ENCODE assay signal across 7 mouse cellular contexts in the genomic region with DNA sequence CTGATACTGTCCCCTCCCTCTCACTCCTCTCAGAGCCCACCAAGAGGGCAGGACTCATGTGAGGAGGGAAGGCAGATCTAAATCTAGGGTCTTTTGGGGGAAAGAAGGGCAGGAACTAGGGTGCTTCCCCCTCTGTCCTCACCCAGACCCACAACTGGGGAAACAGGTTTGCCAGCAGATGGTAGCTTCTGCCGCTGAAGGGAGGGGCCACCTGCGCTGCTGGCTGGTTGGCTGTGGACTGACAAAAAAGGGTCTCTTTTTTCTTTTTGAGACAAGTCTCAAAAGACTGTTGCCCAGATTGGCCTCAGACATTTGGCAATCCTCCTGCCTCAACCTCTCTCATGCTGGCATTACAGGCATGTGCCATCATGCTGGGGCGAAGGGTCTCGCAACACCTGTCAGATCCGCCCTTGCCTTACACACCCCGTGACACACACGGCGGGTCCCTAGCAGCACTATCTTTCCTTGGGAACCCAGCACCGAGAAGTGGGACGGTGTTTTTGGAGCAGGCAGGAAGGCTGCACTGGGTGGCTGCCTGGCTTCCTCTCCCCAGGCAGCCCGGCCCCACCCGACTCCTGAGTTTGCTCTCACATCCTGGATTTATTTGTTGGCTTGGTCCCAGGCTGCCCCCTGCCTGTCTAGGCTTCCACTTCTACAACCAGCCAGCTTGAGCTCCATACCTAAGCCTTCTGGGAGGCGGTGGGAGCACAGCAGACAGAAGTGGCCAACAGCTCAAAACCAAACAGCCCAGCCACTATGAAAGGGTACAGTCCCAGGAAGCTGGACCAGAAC. TPM values are rescaled to one million over a fixed set of nuclear protein-coding genes. Genes with fewer than 3 reads are reported as not detected.
DNase-seq lines count a peak whose midpoint lies in the region; ATAC-seq and TF ChIP-seq lines count a peak whose summit lies in the region.

No protein-coding gene starts in this region.

- peak; percentile 57 for DNase-seq in CD4-positive helper T cell, adult 2 months (ENCODE audit: low read depth, low spot score)
- peak; percentile 66 to 73 for DNase-seq in heart, adult 2 months
- DNase-seq in lung, postnatal 36 days = peak; percentile 87
- peak; percentile 74 for DNase-seq in thymus, postnatal 14 days

- 0 out of 2 replicates have a peak overlapping the region, but pooled peaks have one; percentile 8 for H3K9ac ChIP-seq in ES-Bruce4 (ENCODE audit: low read depth, poor library complexity, severe bottlenecking)
- peak overlapping the region; percentile 70 for H3K9ac ChIP-seq in heart, adult 2 months (ENCODE audit: low read depth, low read length)
- H3K9ac ChIP-seq in kidney, embryonic 14.5 days (ENCODE audit: low read depth, low read length) = 0 out of 2 replicates have a peak overlapping the region, but pooled peaks have one; percentile 28

- H3K27ac ChIP-seq in ES-Bruce4 (ENCODE audit: insufficient read depth, low read length) = no peak overlapping the region
- H3K27ac ChIP-seq in heart, adult 2 months = peak overlapping the region; percentile 86
- H3K27ac ChIP-seq in kidney, embryonic 14.5 days (ENCODE audit: low read depth, low read length) = no peak overlapping the region

- intact Hi-C loops in heart, adult 2 months (cut with DNase I) = loop anchor here (1.0 to 2.0 kb wide), 2 partner anchors 17 to 57 kb away; no protein-coding TSS in a partner anchor

- peaks cover 3% of the 10 kb centered on the region for H3K4me1 ChIP-seq in ES-Bruce4 (ENCODE audit: control insufficient read depth, insufficient read depth, low read length)
- H3K4me1 ChIP-seq in heart, adult 2 months (ENCODE audit: control insufficient read depth, insufficient read depth, low read length) = peaks cover 7% of the 10 kb centered on the region
- H3K4me1 ChIP-seq in kidney, embryonic 14.5 days (ENCODE audit: control insufficient read depth, insufficient read depth, low read length) = peaks cover 14% of the 10 kb centered on the region

- no peak for TF ChIP-seq POLR2A in ES-Bruce4 (IDR thresholded peaks at IDR 0.05; ENCODE audit: insufficient read depth, low read length)
- TF ChIP-seq POLR2A in heart, adult 2 months (IDR thresholded peaks at IDR 0.05; ENCODE audit: insufficient read depth, low read depth, low read length) = peak; percentile 49; the same call in 1 of the 2 replicates

- no peak for ATAC-seq in kidney, embryonic 14.5 days (ENCODE audit: low FRiP score, low TSS enrichment)
- no peak for ATAC-seq in megakaryocyte-erythroid progenitor cell, adult 5-6 weeks (replicated peaks; ENCODE audit: low FRiP score, low TSS enrichment, poor library complexity, severe bottlenecking)

- no peak for TF ChIP-seq EP300 in ES-Bruce4 (IDR thresholded peaks at IDR 0.05; ENCODE audit: insufficient read depth, low read depth, low read length)
- 0 out of 2 replicates have a peak, but pooled peaks have one; percentile 33 for TF ChIP-seq EP300 in heart, adult 2 months (IDR thresholded peaks at IDR 0.05; ENCODE audit: insufficient read depth, low read depth, low read length)

- H3K27me3 ChIP-seq in ES-Bruce4 (ENCODE audit: control insufficient read depth, insufficient read depth, low read length, poor library complexity, severe bottlenecking) = no peaks in the 10 kb centered on the region
- no peaks in the 10 kb centered on the region for H3K27me3 ChIP-seq in heart, adult 2 months (ENCODE audit: control insufficient read depth, insufficient read depth, low read length)
- H3K27me3 ChIP-seq in kidney, embryonic 14.5 days (ENCODE audit: control insufficient read depth, insufficient read depth, low read length) = peaks cover 14% of the 10 kb centered on the region

- H3K36me3 ChIP-seq in ES-Bruce4 (ENCODE audit: control insufficient read depth, insufficient read depth, low read length, poor library complexity, severe bottlenecking) = no peaks in the 10 kb centered on the region
- no peaks in the 10 kb centered on the region for H3K36me3 ChIP-seq in heart, adult 2 months (ENCODE audit: control insufficient read depth, insufficient read depth, low read length)
- H3K36me3 ChIP-seq in kidney, embryonic 14.5 days (ENCODE audit: control insufficient read depth, insufficient read depth, low read length) = no peaks in the 10 kb centered on the region

- H3K9me3 ChIP-seq in ES-Bruce4 (replicated peaks; ENCODE audit: control insufficient read depth, insufficient read depth, low read length, poor library complexity, severe bottlenecking) = no peaks in the 10 kb centered on the region
- no peaks in the 10 kb centered on the region for H3K9me3 ChIP-seq in kidney, embryonic 14.5 days (ENCODE audit: control insufficient read depth, low read length)

- peak overlapping the region; percentile 95 for H3K4me2 ChIP-seq in kidney, embryonic 14.5 days (replicated peaks; ENCODE audit: low read depth, low read length)

- TF ChIP-seq CTCF in ES-Bruce4 (IDR thresholded peaks at IDR 0.05; ENCODE audit: low read depth, low read length) = peak; percentile 30
- TF ChIP-seq CTCF in heart, adult 2 months (IDR thresholded peaks at IDR 0.05) = peak; percentile 57

- WGBS in heart, adult 2 months = 24% methylated on average over 13 of the region's 13 CpGs
- 29% methylated on average over 13 of the region's 13 CpGs for WGBS in kidney, embryonic 14.5 days

- H3K4me3 ChIP-seq in ES-Bruce4 (ENCODE audit: low read depth, low read length) = peak overlapping the region; percentile 57
- peak overlapping the region; percentile 75 for H3K4me3 ChIP-seq in heart, adult 2 months
- peak overlapping the region; percentile 70; the same call in 1 of the 2 replicates for H3K4me3 ChIP-seq in kidney, embryonic 14.5 days (ENCODE audit: low read length)

- H3K79me2 ChIP-seq in heart, adult 2 months (replicated peaks; ENCODE audit: control insufficient read depth, insufficient read depth, low read length) = no peaks in the 10 kb centered on the region; the same call in 1 of the 2 replicates

RNA-seq across cellular contexts. Expression of a gene that starts 1.8 kb away (rescaled TPM):
- polyA plus RNA-seq in ES-Bruce4 (2011; ENCODE audit: insufficient read depth, insufficient read length, low read depth, missing spikeins) = 10.3 and 11.6 TPM in 2 replicates
- total RNA-seq in heart, adult 2 months (2021) = 1 to 10 TPM; 7.6 to 8.5 TPM
- polyA plus RNA-seq in heart, adult 2 months (2012; rRNA removed) = 18.4 and 18.8 TPM in 2 replicates
- polyA plus RNA-seq in kidney, embryonic 14.5 days (2014; fragmentation: Nextera tagmentation; extraction: Ambion mirVana) = 2.6 and 4.8 TPM in 2 replicates
- total RNA-seq in megakaryocyte-erythroid progenitor cell, adult 5-6 weeks (2014; fragmentation: Nextera tagmentation) = 9.1 and 11.9 TPM in 2 replicates
- total RNA-seq in megakaryocyte-erythroid progenitor cell, adult 5-6 weeks (2017) = 3.7 and 6.8 TPM in 2 replicates

RNA-seq across cellular contexts. Expression of a gene that starts 4.2 kb away (rescaled TPM):
- 33.5 and 40.5 TPM in 2 replicates for polyA plus RNA-seq in ES-Bruce4 (2011; ENCODE audit: insufficient read depth, insufficient read length, low read depth, missing spikeins)
- total RNA-seq in heart, adult 2 months (2021) = 10 to 100 TPM; 54.1 to 66.1 TPM
- 91.3 and 94.8 TPM in 2 replicates for polyA plus RNA-seq in heart, adult 2 months (2012; rRNA removed)
- 160 and 193 TPM in 2 replicates for polyA plus RNA-seq in kidney, embryonic 14.5 days (2014; fragmentation: Nextera tagmentation; extraction: Ambion mirVana)
- 92.6 and 110 TPM in 2 replicates for total RNA-seq in megakaryocyte-erythroid progenitor cell, adult 5-6 weeks (2014; fragmentation: Nextera tagmentation)
- 70.8 and 132 TPM in 2 replicates for total RNA-seq in megakaryocyte-erythroid progenitor cell, adult 5-6 weeks (2017)

RNA-seq across cellular contexts. Expression of a gene that starts 27.9 kb away (rescaled TPM):
- polyA plus RNA-seq in ES-Bruce4 (2011; ENCODE audit: insufficient read depth, insufficient read length, low read depth, missing spikeins) = 43.5 and 48.0 TPM in 2 replicates
- 1 to 10 TPM; 1.3 to 1.4 TPM for total RNA-seq in heart, adult 2 months (2021)
- 2.7 and 2.9 TPM in 2 replicates for polyA plus RNA-seq in heart, adult 2 months (2012; rRNA removed)
- 23.6 and 64.4 TPM in 2 replicates for polyA plus RNA-seq in kidney, embryonic 14.5 days (2014; fragmentation: Nextera tagmentation; extraction: Ambion mirVana)
- total RNA-seq in megakaryocyte-erythroid progenitor cell, adult 5-6 weeks (2014; fragmentation: Nextera tagmentation) = 2.1 TPM in 1 of 2 replicates, not detected in the other
- total RNA-seq in megakaryocyte-erythroid progenitor cell, adult 5-6 weeks (2017) = 0.14 and 2.8 TPM in 2 replicates

Comparison
In these comparisons a context has a peak if more than half of its experiments do, and no peak if none do; other contexts are left out.
1. H3K9ac ChIP-seq: peak in every context shown above with its lines; median percentile 70 in heart, adult 2 months; 28 in kidney, embryonic 14.5 days; 8 in ES-Bruce4.